Mouse (Mus musculus): ENCODE results near the gene Muc2. TPM values are rescaled to one million over a fixed set of nuclear protein-coding genes. Genes with fewer than 3 reads are reported as not detected.

Gene Muc2
- polyA plus RNA-seq (2014; fragmentation: Nextera tagmentation; extraction: Ambion mirVana): 1.1 and 1.6 TPM in 2 replicates

DNA sequence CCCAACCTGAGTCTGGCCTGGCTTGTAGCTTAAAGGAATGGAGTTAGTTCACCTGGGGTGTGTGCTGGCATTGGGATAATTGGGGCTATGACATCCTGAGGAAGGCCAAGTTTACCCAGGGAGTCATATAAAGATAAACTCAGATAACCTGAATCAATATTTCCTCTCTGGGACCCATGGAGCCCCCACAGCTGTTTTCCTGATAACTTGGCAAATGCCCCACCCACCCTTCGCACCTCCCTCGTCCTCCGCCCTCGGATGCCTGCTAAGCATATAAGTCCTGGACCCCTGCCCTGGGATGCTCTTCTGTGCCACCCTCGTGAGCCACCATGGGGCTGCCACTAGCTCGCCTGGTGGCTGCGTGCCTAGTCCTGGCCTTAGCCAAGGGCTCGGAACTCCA is at the start of gene Muc2:
TSS of gene Muc2 (plus strand) at position 301 of the 400 bp plus-strand sequence.
- Histone ChIP-seq H3K27me3 (replicated peaks; ENCODE audit: control insufficient read depth, insufficient read depth, low read length) (peaks cover 12% of the 10 kb centered on the region; the same call in 1 of the 2 replicates), H3K36me3 (ENCODE audit: control insufficient read depth, insufficient read depth, low read length) (no peaks in the 10 kb centered on the region), H3K4me2 (ENCODE audit: low read length) (no peak within 1 kb of the TSS), H3K9me3 (ENCODE audit: control insufficient read depth, low read length) (no peaks in the 10 kb centered on the region), H3K9ac (ENCODE audit: low read length) (no peak within 1 kb of the TSS), H3K4me3 (ENCODE audit: low read depth, low read length) (no peak within 1 kb of the TSS), H3K27ac (ENCODE audit: low read depth) (no peak within 1 kb of the TSS), H3K4me1 (replicated peaks; ENCODE audit: control insufficient read depth, insufficient read depth, low read length) (no peaks in the 10 kb centered on the region)
- DNase-seq (ENCODE audit: low spot score) (no peak), ATAC-seq (replicated peaks; ENCODE audit: low FRiP score, low TSS enrichment, low read depth) (no peak)
- 82% methylated on average over 8 of the region's 8 CpGs for WGBS

DNA sequence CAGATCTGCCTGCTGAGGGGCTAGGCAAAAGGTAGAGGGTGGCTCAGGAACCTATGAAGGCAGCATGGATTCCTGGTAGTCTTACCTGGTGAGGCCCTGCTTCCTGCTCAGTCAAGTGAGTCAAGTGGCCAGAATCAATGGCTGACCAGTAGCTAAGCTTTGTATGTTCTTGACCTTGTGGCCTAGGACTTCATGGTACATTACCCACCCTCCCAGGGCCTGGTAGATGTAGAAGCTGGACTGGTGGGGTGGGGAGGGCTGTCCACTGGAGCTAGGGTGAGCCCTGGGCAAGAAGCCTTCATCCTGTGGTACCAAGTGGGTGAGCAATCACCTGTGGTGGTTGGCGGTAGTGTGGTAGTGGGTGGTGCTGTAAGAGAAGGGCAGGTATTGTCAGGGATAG is 47.8 kb upstream of the Muc2 start:
- no peaks in the 10 kb centered on the region for H3K9me3 ChIP-seq (ENCODE audit: control insufficient read depth, low read length)
- H3K27me3 ChIP-seq (replicated peaks; ENCODE audit: control insufficient read depth, insufficient read depth, low read length): no peaks in the 10 kb centered on the region
- no peak overlapping the region for H3K4me3 ChIP-seq (ENCODE audit: low read depth, low read length)
- no peak overlapping the region for H3K27ac ChIP-seq (ENCODE audit: low read depth)
- H3K9ac ChIP-seq (ENCODE audit: low read length): no peak overlapping the region
- ATAC-seq (replicated peaks; ENCODE audit: low FRiP score, low TSS enrichment, low read depth) (no peak), DNase-seq (ENCODE audit: low spot score) (no peak)
- 100% methylated on average over 1 of the region's 1 CpGs for WGBS
- H3K36me3 ChIP-seq (ENCODE audit: control insufficient read depth, insufficient read depth, low read length): no peaks in the 10 kb centered on the region
- no peaks in the 10 kb centered on the region for H3K4me1 ChIP-seq (replicated peaks; ENCODE audit: control insufficient read depth, insufficient read depth, low read length)
- H3K4me2 ChIP-seq (ENCODE audit: low read length): no peak overlapping the region

DNA sequence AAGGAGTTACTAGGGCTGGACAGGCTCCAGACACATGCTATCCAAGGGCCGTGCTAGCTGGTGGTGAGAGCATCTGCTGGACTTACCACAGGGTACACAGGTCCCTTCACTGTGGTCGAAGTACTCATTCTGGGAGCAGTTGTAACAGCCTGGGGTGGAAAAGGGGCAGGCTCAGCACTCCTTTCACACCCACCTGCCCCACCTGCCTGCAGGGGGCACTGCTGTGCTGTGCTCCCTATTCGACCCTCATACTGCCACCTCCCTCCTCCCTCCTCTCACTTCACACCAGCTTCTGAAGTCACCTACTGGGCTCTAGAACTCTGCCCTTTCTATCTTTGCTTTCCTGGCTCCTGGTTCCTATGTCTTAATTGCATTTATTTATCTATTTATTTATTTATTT is 47.0 kb upstream of the Muc2 start:
- Histone ChIP-seq H3K9me3 (ENCODE audit: control insufficient read depth, low read length) (no peaks in the 10 kb centered on the region), H3K9ac (ENCODE audit: low read length) (no peak overlapping the region), H3K27ac (ENCODE audit: low read depth) (no peak overlapping the region), H3K27me3 (replicated peaks; ENCODE audit: control insufficient read depth, insufficient read depth, low read length) (no peaks in the 10 kb centered on the region), H3K4me2 (ENCODE audit: low read length) (no peak overlapping the region), H3K4me1 (replicated peaks; ENCODE audit: control insufficient read depth, insufficient read depth, low read length) (no peaks in the 10 kb centered on the region), H3K4me3 (ENCODE audit: low read depth, low read length) (no peak overlapping the region), H3K36me3 (ENCODE audit: control insufficient read depth, insufficient read depth, low read length) (no peaks in the 10 kb centered on the region)
- ATAC-seq (replicated peaks; ENCODE audit: low FRiP score, low TSS enrichment, low read depth): no peak
- 45% methylated on average over 3 of the region's 3 CpGs for WGBS
- no peak for DNase-seq (ENCODE audit: low spot score)

DNA sequence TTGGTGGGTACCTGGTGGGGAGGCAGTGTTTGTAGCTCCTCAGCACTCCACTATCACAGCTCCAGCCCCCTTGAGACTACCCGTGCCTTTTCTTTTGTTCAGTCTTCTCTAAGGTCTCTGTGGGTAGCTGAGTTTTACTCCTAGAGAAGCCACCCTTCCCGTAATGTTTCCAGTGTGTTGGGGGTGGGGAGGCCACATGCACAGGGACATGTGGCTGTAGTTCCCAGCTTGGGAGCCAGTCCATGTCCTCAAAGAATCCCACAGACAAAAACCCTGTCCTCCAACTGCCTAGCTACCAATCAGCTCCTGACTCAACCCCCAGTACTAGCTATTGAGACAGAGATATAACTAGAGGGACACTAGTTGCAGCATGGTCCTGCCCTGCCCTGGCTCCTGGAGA is 43.1 kb upstream of the Muc2 start:
- Histone ChIP-seq H3K4me1 (replicated peaks; ENCODE audit: control insufficient read depth, insufficient read depth, low read length) (no peaks in the 10 kb centered on the region), H3K9me3 (ENCODE audit: control insufficient read depth, low read length) (no peaks in the 10 kb centered on the region), H3K27ac (ENCODE audit: low read depth) (no peak overlapping the region), H3K36me3 (ENCODE audit: control insufficient read depth, insufficient read depth, low read length) (no peaks in the 10 kb centered on the region), H3K4me3 (ENCODE audit: low read depth, low read length) (no peak overlapping the region), H3K9ac (ENCODE audit: low read length) (no peak overlapping the region), H3K4me2 (ENCODE audit: low read length) (no peak overlapping the region), H3K27me3 (replicated peaks; ENCODE audit: control insufficient read depth, insufficient read depth, low read length) (no peaks in the 10 kb centered on the region)
- no peak for ATAC-seq (replicated peaks; ENCODE audit: low FRiP score, low TSS enrichment, low read depth)
- 70% methylated on average over 2 of the region's 2 CpGs for WGBS
- no peak for DNase-seq (ENCODE audit: low spot score)

DNA sequence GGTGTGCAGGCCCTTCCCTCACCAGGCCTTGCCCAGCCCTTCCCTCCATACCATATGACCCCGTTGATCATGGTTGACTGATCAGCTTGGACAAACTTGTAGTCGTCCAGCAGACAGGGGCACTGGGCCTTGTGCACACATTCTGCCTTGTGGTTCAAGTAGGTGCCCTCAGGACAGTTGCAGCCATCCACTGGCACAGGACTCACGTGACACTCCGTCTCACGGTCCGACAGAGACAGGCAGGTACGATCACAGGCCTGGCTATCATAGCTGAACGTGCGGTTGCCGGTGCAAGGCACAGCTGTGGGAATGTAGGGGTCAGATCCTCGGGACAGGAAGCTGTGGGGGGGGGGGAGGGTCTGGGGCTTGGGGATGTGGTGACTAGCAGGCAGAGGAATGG is 42.3 kb upstream of the Muc2 start:
- Histone ChIP-seq H3K4me2 (ENCODE audit: low read length) (no peak overlapping the region), H3K27ac (ENCODE audit: low read depth) (no peak overlapping the region), H3K4me1 (replicated peaks; ENCODE audit: control insufficient read depth, insufficient read depth, low read length) (no peaks in the 10 kb centered on the region), H3K9me3 (ENCODE audit: control insufficient read depth, low read length) (no peaks in the 10 kb centered on the region), H3K4me3 (ENCODE audit: low read depth, low read length) (no peak overlapping the region), H3K9ac (ENCODE audit: low read length) (no peak overlapping the region), H3K36me3 (ENCODE audit: control insufficient read depth, insufficient read depth, low read length) (no peaks in the 10 kb centered on the region), H3K27me3 (replicated peaks; ENCODE audit: control insufficient read depth, insufficient read depth, low read length) (no peaks in the 10 kb centered on the region)
- 63% methylated on average over 11 of the region's 11 CpGs for WGBS
- DNase-seq (ENCODE audit: low spot score) (no peak), ATAC-seq (replicated peaks; ENCODE audit: low FRiP score, low TSS enrichment, low read depth) (no peak)

DNA sequence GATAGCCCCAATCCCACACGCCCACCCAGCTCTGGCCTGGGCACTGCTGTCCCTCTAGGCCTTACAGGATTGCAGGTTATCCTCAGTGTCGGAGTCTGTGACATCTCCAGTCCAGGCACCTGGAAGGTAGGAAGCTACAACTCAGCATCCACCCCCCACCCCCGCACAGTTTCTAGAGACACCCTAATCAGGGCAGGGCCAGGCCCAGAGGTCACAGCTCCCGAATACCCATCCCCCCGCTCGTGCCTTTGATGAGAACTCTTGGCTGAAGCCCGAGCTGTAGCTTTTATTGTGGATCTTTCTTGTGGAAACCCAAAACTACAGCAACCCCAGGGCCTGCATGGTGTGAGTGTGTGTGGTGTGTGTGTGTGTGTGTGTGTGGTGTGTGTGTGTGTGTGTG is 37.9 kb upstream of the Muc2 start:
- Histone ChIP-seq H3K36me3 (ENCODE audit: control insufficient read depth, insufficient read depth, low read length) (no peaks in the 10 kb centered on the region), H3K27me3 (replicated peaks; ENCODE audit: control insufficient read depth, insufficient read depth, low read length) (no peaks in the 10 kb centered on the region), H3K4me3 (ENCODE audit: low read depth, low read length) (no peak overlapping the region), H3K4me1 (replicated peaks; ENCODE audit: control insufficient read depth, insufficient read depth, low read length) (no peaks in the 10 kb centered on the region), H3K9ac (ENCODE audit: low read length) (no peak overlapping the region), H3K4me2 (ENCODE audit: low read length) (no peak overlapping the region), H3K9me3 (ENCODE audit: control insufficient read depth, low read length) (no peaks in the 10 kb centered on the region), H3K27ac (ENCODE audit: low read depth) (no peak overlapping the region)
- ATAC-seq (replicated peaks; ENCODE audit: low FRiP score, low TSS enrichment, low read depth) (0 out of 2 replicates have a peak, but pooled peaks have one; percentile 26), DNase-seq (ENCODE audit: low spot score) (no peak)
- WGBS: 44% methylated on average over 7 of the region's 7 CpGs

DNA sequence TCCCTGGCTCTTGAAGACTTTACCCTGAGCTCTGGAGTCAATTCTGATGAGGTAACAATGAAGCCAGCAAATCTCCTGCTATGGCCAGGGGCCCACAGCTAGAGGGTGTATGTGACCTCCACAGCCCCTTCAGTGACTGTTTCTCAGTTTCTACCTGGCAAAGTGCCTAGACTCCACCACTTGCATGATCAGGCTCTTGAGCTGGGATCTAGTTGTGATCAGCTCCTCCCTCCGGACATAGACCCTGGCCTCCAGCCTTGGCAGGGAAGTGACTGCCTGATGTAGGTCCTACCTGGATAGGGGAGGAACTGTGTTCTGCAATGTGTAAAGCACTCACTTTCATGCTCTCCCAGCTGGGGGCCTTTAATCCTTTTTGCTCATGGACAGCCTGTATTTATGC is 29.8 kb upstream of the Muc2 start:
- Histone ChIP-seq H3K4me3 (ENCODE audit: low read depth, low read length) (no peak overlapping the region), H3K4me1 (replicated peaks; ENCODE audit: control insufficient read depth, insufficient read depth, low read length) (no peaks in the 10 kb centered on the region), H3K36me3 (ENCODE audit: control insufficient read depth, insufficient read depth, low read length) (no peaks in the 10 kb centered on the region), H3K27me3 (replicated peaks; ENCODE audit: control insufficient read depth, insufficient read depth, low read length) (no peaks in the 10 kb centered on the region), H3K27ac (ENCODE audit: low read depth) (no peak overlapping the region), H3K4me2 (ENCODE audit: low read length) (no peak overlapping the region), H3K9me3 (ENCODE audit: control insufficient read depth, low read length) (no peaks in the 10 kb centered on the region), H3K9ac (ENCODE audit: low read length) (no peak overlapping the region)
- 89% methylated on average over 1 of the region's 1 CpGs for WGBS
- no peak for DNase-seq (ENCODE audit: low spot score)
- ATAC-seq (replicated peaks; ENCODE audit: low FRiP score, low TSS enrichment, low read depth): no peak

DNA sequence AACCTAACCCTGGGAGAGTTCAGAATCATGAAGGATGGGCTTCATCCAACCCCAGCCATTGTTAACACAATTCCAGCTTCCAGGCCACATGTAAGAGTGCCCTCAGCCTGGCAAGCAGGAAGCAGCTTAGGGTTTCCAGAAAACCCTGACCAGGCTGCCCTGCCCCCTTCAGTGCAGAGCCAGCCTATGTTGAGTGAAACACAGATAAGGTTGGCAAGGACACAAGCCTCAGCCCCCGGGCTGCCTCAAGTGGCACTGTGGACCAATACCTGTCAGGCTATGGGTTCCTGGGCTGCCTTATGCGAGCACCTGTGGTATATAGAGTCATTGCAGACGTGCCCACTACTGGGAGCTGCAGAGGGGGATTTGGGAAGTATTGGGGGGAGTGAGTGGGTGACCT is 28.7 kb upstream of the Muc2 start:
- Histone ChIP-seq H3K4me2 (ENCODE audit: low read length) (no peak overlapping the region), H3K4me3 (ENCODE audit: low read depth, low read length) (no peak overlapping the region), H3K9ac (ENCODE audit: low read length) (no peak overlapping the region), H3K4me1 (replicated peaks; ENCODE audit: control insufficient read depth, insufficient read depth, low read length) (no peaks in the 10 kb centered on the region), H3K27ac (ENCODE audit: low read depth) (no peak overlapping the region), H3K27me3 (replicated peaks; ENCODE audit: control insufficient read depth, insufficient read depth, low read length) (no peaks in the 10 kb centered on the region), H3K9me3 (ENCODE audit: control insufficient read depth, low read length) (no peaks in the 10 kb centered on the region), H3K36me3 (ENCODE audit: control insufficient read depth, insufficient read depth, low read length) (no peaks in the 10 kb centered on the region)
- ATAC-seq (replicated peaks; ENCODE audit: low FRiP score, low TSS enrichment, low read depth): no peak
- WGBS: 67% methylated on average over 3 of the region's 3 CpGs
- DNase-seq (ENCODE audit: low spot score): no peak

DNA sequence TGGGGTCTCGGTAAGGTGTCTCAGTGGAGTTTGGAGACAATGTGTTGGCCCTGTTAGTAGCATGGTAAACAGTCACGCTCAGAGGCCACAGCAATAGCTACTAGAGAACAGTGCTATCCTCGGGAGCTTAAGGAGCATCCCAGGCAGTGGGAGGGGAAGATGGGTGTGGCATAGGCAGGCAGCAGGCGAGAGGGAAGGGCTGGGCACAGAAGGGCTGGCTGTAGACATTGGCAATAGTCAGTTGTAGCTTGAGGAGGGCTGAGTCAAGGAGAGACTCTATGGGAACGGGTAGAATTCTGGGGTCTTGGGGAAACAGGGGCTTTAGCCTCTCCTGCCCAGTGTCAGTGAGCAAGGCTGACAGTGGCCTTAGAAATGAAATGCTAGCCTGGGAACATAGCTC is 27.9 kb upstream of the Muc2 start:
- Histone ChIP-seq H3K27me3 (replicated peaks; ENCODE audit: control insufficient read depth, insufficient read depth, low read length) (no peaks in the 10 kb centered on the region), H3K27ac (ENCODE audit: low read depth) (no peak overlapping the region), H3K4me1 (replicated peaks; ENCODE audit: control insufficient read depth, insufficient read depth, low read length) (no peaks in the 10 kb centered on the region), H3K9me3 (ENCODE audit: control insufficient read depth, low read length) (no peaks in the 10 kb centered on the region), H3K4me2 (ENCODE audit: low read length) (no peak overlapping the region), H3K36me3 (ENCODE audit: control insufficient read depth, insufficient read depth, low read length) (no peaks in the 10 kb centered on the region), H3K9ac (ENCODE audit: low read length) (no peak overlapping the region), H3K4me3 (ENCODE audit: low read depth, low read length) (no peak overlapping the region)
- WGBS: 55% methylated on average over 5 of the region's 5 CpGs
- ATAC-seq (replicated peaks; ENCODE audit: low FRiP score, low TSS enrichment, low read depth): no peak
- DNase-seq (ENCODE audit: low spot score): no peak
